Mouse (Mus musculus) large intestine, adult 2 months (tissue): ENCODE results near the gene Tbcd. TPM values are rescaled to one million over a fixed set of nuclear protein-coding genes. Genes with fewer than 3 reads are reported as not detected.

Experiments
- DNase-seq: peaks from one replicate; pipeline ENCODE4 v3.0.0-alpha.2; 2012; ENCODE audit warnings: low read depth, low spot score
- WGBS: fragments of 180-500 bp; shearing (Covaris S2); methylation state at CpG from one replicate; pipeline ENCODE4 v1.1.7; 2018; 5-methylcytosine and 5-hydroxymethylcytosine counted together
- polyA plus RNA-seq: library from polyadenylated mRNA; depleted of rRNA; stranded (reverse); fragments of >200 nt; gene quantifications from 2 replicates; pipeline ENCODE4 v1.2.3, GENCODE M21; 2012; rRNA removed

Gene Tbcd
- 56.3 and 59.9 TPM in 2 replicates for polyA plus RNA-seq

DNA sequence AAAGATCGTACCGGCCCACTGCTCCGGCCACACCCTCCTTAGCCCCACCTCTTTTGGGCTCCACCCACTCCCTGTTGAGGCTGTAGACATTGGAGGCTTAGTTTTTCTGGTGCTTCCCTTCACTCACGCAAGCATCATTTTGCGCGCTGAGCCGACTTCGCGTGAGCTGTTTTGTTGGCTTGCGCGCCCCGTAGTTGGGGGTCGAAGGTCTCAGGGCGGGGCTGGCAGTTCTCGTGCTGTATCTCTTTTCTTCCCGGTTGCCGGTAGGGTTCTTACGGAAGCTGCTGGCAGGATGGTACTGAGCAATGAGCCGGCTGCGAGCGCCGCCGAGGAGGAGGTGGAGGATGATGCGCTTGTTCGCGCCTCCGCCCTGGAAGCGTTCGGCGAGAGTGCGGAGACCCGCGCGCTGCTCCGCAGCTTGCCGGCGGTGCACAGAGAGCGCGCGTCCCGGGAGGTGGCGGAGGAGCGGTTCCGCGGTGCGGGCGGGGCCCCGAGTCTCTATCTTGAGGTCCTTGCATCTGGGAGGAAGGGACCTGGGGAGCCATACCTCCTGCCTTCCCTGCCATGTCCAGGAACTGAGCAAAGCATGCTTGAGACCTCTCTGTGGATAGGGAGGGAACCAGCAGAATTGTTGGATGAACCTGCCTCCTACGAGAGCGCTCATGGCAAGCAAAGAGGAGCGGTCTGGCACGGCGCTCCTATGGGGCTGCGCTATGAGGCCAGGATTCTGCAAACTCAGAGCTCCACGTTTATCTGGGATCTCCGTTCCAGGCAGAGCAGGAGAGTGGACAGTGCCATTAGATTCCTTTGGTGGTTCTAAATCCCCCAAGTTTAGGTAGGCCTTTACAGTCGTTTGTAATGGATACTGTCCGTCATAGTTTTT, at the start of gene Tbcd:
Gene Tbcd (plus strand): TSS at position 197 of the 883 bp plus-strand sequence.
- DNase-seq: peak; percentile 82
- under 1% methylated on average over 58 of the region's 58 CpGs for WGBS

GRCm38 (mm10) chr11:121407366-121408155, 44.2 kb upstream of the Tbcd start:
- WGBS: 63% methylated on average over 3 of the region's 3 CpGs
- no peak for DNase-seq

DNA sequence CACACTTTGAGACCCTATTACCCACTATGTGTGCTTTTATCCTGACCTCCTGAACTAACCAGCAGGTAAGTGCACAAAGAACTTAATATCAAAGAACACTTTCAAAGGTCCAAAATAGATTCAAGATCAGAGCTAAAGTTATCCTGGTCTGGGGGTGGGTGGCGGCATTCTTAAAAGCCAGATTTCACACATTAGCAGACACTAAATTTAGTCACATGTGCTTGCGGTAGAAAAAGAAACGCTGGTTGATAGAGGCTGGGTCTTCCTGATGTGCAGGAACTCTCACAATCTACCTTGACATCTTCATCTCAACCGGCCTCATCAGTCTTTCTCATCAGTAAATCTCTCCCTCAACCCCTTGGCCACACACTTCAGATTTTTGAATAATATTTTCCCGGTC, 37.0 kb upstream of the Tbcd start:
- no peak for DNase-seq
- 83% methylated on average over 5 of the region's 5 CpGs for WGBS

DNA sequence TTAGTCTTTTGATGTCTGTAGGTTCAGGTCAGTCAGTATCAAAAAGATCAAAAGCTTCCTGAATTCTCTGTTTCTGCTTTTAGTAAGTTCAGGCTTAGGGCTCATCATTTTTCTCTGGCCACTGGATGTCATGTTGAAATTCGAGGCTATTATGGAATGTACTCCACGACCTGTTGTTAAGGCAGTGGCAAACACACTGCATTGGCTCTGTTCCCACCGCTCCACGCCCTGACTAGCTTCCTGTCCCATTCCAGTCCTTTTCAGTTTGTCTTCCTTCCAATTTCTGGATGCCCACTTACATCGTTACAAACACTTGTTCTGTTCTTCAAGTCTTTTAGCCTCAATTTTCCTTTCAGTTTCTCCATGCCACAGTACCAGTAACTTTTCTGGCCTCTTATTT, 36.4 kb upstream of the Tbcd start:
- WGBS: 18% methylated on average over 5 of the region's 5 CpGs
- no peak for DNase-seq

DNA sequence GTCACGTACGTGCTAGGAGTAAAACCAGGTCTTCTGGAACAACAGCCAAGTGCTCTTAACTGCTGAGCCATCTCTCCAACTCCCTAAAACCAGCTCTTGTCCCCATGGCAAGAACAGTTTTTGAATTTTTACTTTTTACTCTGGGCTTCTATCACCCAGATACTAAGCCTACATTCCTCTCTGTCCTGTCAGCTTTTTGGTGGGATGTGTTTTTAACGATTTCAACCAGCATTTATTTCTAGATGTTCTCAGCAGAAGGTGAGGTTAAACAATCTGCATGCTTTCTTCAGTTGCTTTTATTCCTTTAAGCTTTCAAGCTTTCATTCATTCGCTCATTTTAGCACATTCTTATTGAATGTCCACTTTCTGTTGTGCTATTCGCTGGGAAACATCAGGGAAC, 33.8 kb upstream of the Tbcd start:
- 84% methylated on average over 5 of the region's 5 CpGs for WGBS
- DNase-seq: no peak

DNA sequence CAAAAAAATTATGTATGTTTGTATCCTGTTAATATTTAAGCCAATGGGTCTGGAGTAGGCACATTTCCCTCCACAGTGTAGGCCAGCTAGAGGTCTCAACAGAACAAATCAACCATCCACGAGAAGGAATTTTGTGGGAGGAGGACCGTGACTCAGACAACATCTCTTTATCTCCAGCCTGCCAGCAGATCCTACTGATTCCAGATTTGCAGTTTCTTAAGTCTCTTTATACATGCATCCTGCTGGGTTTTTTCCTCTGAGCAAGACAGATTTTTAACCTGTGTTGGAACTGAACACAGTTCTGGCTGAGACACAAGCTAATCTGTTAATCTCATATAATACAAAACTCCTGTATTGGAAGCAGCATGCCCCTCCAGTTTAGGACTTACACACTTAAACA, 32.8 kb upstream of the Tbcd start:
- DNase-seq: no peak
- WGBS: 31% methylated on average over 2 of the region's 2 CpGs

DNA sequence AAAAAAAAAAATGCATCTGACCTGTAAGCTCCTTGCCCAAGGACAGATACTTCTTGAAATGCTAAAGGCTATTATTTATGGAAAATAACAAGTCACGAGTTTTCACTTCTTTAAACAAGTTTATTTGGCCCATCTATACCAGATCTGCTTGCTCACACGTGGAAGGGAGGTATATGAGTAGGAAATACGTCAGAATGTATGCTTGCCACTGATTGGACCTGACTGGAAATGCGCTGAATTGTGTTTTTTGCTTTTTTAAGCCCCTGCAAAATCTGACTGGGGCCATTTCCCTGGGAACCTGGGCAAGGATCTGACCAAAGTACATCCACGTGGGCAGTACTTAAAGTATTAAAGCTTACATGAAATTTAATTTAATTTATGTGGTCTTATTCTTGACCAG, 31.4 kb upstream of the Tbcd start:
- 61% methylated on average over 5 of the region's 5 CpGs for WGBS
- DNase-seq: no peak

- WGBS: 2% methylated on average over 28 of the region's 28 CpGs
- peak; percentile 98 for DNase-seq
Measured at GRCm38 (mm10) chr11:121420830-121421552, 30.8 kb upstream of the Tbcd start, which contains the start of gene Fn3krp. Gene Fn3krp (plus strand): TSS chr11:121421401.

GRCm38 (mm10) chr11:121421553-121422173, 30.1 kb upstream of the Tbcd start:
- WGBS: under 1% methylated on average over 28 of the region's 28 CpGs
- DNase-seq: no peak

DNA sequence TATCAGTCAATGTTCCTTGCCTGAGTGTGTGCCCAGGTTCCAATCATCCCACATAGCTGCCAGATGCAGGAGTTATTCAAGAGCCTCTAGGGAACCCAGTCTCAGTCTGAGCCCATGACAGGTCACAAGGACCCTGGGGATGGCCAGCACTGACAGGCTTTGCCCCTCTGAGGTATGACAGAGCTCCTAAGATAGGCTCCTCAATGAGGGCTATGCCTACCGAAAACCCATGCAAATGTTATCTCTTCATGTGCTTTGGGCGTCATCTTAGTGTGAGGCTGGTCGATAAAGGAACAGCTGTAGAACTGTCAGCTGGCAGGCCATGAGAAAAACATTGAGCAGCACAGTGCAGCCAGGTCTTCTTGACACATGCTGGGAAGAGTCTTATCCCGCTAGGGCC, 18.4 kb upstream of the Tbcd start:
- 83% methylated on average over 4 of the region's 4 CpGs for WGBS

DNA sequence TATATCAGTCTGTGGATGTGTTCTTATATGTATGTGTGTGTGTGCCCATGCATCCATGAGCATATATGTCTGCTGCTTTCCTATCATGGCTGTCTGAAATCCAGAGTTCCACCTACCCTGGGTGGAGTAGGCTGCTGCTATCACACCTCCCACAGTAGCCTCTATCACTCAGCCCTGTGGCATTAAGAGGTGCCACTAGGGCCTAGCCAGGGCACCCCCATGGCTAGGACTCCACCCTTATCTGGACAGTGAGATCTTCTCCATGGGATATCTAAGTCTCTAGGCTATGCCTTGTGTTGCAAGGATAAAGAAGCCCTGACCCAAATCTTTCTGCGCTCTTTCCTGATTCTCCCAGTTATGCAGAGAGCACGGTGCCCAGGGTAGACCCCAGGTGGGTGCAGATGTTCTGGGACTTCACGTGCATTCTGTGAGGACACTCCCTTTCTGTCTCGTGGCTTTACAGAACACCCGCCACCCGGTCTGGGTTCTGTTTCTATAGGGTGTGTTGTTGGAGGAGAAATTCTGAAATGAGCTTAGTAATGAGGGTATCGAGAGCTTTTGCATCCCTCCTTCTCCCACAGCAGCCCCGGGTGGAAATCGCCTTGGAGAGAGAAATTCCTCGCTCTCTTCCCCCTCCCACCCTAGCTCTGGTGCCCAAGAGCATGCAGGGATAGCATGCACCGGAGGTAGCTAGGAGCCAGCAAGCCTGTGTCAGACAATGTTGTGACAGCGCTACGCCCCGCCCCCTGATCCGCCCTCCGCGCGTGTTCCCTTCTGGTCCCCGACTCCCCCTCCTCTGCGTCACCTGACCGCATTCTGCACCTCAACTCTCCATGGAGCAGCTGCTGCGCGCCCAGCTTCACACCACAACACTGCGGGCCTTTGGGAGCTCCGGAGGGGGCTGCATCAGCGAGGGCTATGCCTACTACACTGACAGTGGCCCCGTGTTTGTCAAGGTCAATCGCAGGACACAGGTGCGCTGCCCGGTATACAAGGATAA, 17.3 kb upstream of the Tbcd start, which contains the start of gene Fn3k:
Gene Fn3k (plus strand): TSS at position 758 of the 1,000 bp plus-strand sequence.
- peak; percentile 31 for DNase-seq
- 5% methylated on average over 30 of the region's 30 CpGs for whole genome bisulfite sequencing

More for the DNA sequence above, 18.4 kb upstream of the Tbcd start:
- no peak for DNase-seq

DNA sequence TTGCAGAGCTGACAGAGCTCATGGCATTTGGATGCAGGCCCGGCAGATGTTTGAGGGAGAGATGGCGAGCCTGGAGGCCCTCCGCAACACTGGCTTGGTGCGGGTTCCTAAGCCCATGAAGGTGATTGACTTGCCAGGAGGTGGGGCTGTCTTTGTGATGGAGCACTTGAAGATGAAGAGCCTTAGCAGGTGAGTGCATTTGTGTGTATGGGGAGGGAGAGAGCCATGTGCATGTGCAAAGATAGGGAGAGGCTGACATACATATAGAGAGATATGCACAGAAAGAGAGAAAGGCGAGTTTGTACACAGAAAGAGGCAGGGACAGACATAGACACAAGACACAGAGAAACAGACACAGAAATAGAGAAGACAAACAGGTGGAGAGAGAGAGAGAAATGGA, 14.5 kb upstream of the Tbcd start:
- WGBS: 85% methylated on average over 5 of the region's 5 CpGs
- DNase-seq: no peak

GRCm38 (mm10) chr11:121439686-121440292, 12.0 kb upstream of the Tbcd start:
- no peak for DNase-seq
- 57% methylated on average over 5 of the region's 5 CpGs for WGBS

DNA sequence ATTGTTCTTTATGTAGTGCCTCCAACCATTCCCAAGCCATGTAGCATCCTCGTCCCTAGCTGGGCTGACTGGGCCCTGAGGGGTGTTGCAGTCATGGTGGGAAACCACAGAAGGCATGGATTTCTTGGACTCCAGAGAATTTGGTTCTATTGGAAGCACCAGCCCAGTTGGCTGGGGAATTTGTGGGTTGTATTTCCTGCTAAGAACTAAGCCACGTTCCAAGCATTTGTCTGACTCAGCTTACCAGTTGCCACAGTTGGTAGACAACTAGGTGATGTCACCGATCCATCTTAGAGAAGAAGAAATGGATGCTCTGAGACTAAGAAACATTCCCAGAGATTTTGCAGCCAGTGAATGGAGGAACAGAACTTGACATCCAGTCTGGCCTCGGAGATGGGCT, 10.1 kb upstream of the Tbcd start:
- no peak for DNase-seq
- WGBS: 90% methylated on average over 4 of the region's 4 CpGs

GRCm38 (mm10) chr11:121442076-121442475, 9.7 kb upstream of the Tbcd start:
- DNase-seq: no peak
- WGBS: 47% methylated on average over 2 of the region's 2 CpGs

- WGBS: 26% methylated on average over 9 of the region's 9 CpGs
- DNase-seq: no peak
Measured at GRCm38 (mm10) chr11:121451216-121451726, 478 bp upstream of the Tbcd start.

DNA sequence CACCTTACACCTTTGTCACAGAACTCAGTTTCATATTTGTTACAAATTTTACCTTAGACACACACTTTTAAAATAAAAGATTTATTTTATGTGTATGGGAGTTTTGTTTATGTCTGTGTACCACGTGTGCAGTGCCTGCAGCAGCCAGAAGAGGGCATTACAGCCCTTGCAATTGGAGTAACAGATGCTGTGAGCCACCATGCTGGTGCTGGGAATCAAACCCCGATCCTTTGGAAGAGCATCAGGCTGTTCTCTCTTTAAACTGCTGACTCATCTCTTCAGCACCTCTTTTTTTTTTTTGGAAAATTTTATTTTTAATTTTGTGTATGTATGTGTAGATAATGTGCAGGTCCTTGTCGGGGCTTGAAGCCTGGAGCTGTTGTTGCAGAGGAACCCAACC, 6.1 kb downstream of the Tbcd start:
- DNase-seq: no peak
- WGBS: 94% methylated on average over 3 of the region's 3 CpGs

GRCm38 (mm10) chr11:121467408-121467807, 15.7 kb downstream of the Tbcd start:
- no peak for DNase-seq
- WGBS: 45% methylated on average over 6 of the region's 6 CpGs
